Mouse (Mus musculus): ENCODE measurements around the gene Vopp1. TPM values are rescaled to one million over a fixed set of nuclear protein-coding genes. Genes with fewer than 3 reads are reported as not detected.
A peak's percentile ranks its signal among the peaks of the same experiment; 100 is the strongest.

The Vopp1 gene
- polyA plus RNA-seq, 1 experiment from 2014 or later, result 23.5 TPM

DNA sequence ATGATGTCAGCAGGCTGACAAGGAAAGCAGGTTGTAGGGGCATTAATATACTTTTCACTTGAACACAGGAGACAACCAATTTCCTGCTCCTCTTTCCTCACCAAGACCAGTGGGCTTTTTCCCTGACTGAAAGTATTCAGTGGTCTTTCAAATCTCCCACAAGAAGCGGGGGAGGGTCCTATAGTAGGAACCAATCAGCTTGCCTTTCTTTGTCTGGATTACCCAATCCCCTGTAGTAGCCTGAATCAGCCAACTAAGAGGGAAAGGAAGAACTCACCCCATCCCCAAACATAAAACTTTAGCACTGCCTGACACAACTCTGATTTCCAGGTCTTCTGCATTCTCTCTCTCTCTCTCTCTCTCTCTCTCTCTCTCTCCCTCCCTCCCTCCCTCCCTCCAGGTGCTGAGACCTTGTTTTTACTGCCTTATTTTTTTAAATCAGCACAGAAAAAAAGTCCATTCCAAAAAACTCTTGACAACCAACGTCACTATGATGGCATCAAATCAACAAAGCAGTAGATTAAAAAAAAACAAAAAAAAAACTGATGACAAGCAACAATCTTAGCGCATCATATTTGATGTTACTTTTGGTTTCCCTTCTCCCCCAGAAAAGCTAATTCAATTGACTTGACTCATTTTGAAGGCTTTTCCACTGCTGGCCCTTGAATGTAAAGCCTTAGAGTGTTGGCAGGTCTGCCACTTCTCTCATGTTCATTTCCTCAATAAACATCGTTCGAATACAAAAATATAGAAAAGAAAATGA is 2.1 kb downstream of the Vopp1 start:
- H3K4me1 ChIP-seq (ENCODE audit: control insufficient read depth, insufficient read depth, low read length), result no peaks in the 10 kb centered on the region
- WGBS, result 54% methylated on average over 5 of the region's 5 CpGs
- H3K27ac ChIP-seq (ENCODE audit: low read depth, low read length), result no peak overlapping the region
- H3K9me3 ChIP-seq (ENCODE audit: control insufficient read depth, low read length), result no peaks in the 10 kb centered on the region
- H3K4me3 ChIP-seq (ENCODE audit: low read length), result peak overlapping the region; percentile 13; the same call in 1 of the 2 replicates
- H3K4me2 ChIP-seq (replicated peaks; ENCODE audit: low read depth, low read length), result peak overlapping the region; percentile 62
- no peaks in the 10 kb centered on the region for H3K27me3 ChIP-seq (ENCODE audit: control insufficient read depth, insufficient read depth, low read length)
- H3K9ac ChIP-seq (ENCODE audit: low read depth, low read length), result no peak overlapping the region
- no peaks in the 10 kb centered on the region for H3K36me3 ChIP-seq (ENCODE audit: control insufficient read depth, insufficient read depth, low read length)
- peak; percentile 74 for ATAC-seq (ENCODE audit: low FRiP score, low TSS enrichment)

DNA sequence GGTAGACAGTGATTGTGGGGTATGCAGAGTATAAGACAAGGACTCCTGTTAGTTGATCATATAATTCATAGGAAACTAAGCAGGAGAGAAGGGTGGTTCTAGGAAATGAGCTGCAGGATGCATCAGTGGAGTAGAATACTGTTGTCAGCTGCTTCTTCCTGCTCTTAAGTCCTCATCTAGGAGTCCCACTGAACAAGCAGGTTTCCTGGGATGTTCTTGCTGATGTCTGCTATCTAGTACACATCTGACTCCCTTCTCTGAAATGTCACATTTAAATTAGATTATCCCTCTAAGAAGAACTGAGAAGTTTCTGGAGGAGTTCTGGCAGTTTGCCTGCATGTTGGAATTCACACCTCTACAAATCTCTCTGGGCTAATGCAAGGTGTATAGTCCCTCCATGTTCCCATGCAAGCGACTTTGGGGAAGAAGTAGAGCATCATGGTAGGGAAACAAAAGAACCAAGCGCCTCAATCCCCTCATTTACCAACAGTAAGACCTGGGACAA is 10.5 kb downstream of the Vopp1 start:
- no peak for ATAC-seq (ENCODE audit: low FRiP score, low TSS enrichment)
- H3K36me3 ChIP-seq (ENCODE audit: control insufficient read depth, insufficient read depth, low read length), result no peaks in the 10 kb centered on the region
- no peak overlapping the region for H3K4me3 ChIP-seq (ENCODE audit: low read length)
- H3K4me2 ChIP-seq (replicated peaks; ENCODE audit: low read depth, low read length), result no peak overlapping the region
- H3K9ac ChIP-seq (ENCODE audit: low read depth, low read length), result no peak overlapping the region
- H3K27ac ChIP-seq (ENCODE audit: low read depth, low read length), result no peak overlapping the region
- H3K4me1 ChIP-seq (ENCODE audit: control insufficient read depth, insufficient read depth, low read length), result no peaks in the 10 kb centered on the region
- 85% methylated on average over 2 of the region's 2 CpGs for WGBS
- no peaks in the 10 kb centered on the region for H3K27me3 ChIP-seq (ENCODE audit: control insufficient read depth, insufficient read depth, low read length)
- no peaks in the 10 kb centered on the region for H3K9me3 ChIP-seq (ENCODE audit: control insufficient read depth, low read length)

DNA sequence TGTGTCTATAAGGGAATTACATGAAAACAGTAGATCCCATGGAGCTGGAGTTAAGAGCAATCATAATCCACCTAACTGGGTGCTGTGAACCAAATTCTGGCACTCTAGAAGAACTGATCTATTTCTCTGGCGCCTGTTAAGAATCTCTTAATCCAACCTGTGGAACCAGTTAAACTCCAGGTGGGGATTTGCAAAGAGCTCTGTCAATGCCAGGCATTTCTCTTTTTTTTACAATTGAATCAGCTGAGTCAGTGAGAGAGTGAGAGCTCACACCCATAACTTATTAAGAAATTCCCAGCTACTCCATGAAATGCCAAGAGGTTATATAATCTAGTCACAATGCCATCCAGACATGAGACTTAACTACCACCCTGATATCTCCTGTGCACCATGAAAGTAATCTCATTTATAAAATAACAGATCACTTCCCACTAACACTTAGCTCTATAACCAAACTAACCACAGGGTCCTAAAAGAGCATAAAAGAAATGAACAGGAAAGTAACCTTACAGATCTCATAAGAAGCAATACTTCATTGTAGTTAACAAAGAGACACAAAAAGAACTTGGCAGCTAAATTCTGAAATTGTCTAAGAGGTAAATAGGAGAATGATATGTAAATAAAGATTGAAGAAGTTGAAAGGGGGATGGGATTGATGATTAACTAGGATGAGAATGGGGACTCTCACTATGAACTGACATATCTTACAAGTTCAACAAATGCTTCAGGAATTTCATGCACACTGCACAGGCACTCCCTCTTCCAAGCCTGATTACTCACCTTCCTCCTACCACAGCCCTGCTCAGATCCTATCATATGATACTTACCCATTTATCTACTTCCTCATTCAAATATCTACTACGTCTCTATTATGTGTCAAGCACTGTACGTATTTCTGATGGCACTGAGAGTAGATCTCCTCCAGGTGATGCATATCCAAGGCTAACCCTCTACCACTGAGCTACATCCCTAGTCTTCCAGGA is 12.9 kb downstream of the Vopp1 start:
- peak; percentile 43; the same call in 1 of the 2 replicates for ATAC-seq (ENCODE audit: low FRiP score, low TSS enrichment)
- Histone ChIP-seq H3K4me1 (ENCODE audit: control insufficient read depth, insufficient read depth, low read length) (no peaks in the 10 kb centered on the region), H3K36me3 (ENCODE audit: control insufficient read depth, insufficient read depth, low read length) (0 out of 2 replicates have a peak, but pooled peaks cover 3% of the 10 kb centered on the region), H3K27ac (ENCODE audit: low read depth, low read length) (no peak overlapping the region), H3K9me3 (ENCODE audit: control insufficient read depth, low read length) (no peaks in the 10 kb centered on the region), H3K4me3 (ENCODE audit: low read length) (no peak overlapping the region), H3K9ac (ENCODE audit: low read depth, low read length) (no peak overlapping the region), H3K4me2 (replicated peaks; ENCODE audit: low read depth, low read length) (no peak overlapping the region), H3K27me3 (ENCODE audit: control insufficient read depth, insufficient read depth, low read length) (no peaks in the 10 kb centered on the region)
- WGBS, result 74% methylated on average over 3 of the region's 3 CpGs

DNA sequence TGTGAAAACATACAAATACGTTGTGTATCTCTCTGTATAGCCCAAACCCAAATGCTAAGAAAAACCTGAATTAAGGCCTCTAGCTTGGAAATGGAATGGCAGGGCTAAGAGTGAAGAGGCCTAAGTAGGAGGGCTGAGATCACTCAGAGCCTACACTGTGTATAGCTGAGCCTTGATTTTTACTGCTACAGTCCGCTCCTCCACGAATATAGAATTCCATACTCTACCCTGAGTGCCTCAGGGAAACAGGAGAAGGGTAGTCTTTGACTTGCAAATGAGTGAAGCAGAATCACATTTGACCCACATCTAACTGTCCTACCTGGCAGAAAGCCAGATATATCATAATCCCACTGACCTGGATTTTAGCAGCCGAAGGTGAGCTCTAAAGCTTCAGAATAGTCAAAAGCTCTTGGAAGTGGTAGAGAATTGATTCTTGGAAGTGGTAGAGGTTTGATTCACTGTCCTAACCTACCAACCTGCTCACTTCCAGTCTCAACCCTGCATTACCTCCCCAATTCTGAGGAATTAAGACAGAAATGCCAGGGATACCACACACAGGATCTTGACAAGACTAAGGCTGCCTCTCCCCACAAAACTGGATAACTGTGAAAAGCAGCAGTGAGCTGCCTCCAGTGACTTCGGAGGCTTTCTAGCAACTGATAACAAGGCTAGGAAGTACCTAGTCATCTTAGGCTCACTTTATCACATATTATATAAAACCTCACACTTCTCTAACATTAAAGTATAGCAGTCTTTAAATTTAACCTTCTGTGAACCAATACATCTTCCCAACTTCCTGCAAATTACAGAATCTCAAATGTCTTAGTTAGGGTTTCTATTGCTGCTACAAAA is 19.5 kb downstream of the Vopp1 start:
- Histone ChIP-seq H3K4me3 (ENCODE audit: low read length) (no peak overlapping the region), H3K27me3 (ENCODE audit: control insufficient read depth, insufficient read depth, low read length) (no peaks in the 10 kb centered on the region), H3K4me1 (ENCODE audit: control insufficient read depth, insufficient read depth, low read length) (no peaks in the 10 kb centered on the region), H3K27ac (ENCODE audit: low read depth, low read length) (no peak overlapping the region), H3K36me3 (ENCODE audit: control insufficient read depth, insufficient read depth, low read length) (0 out of 2 replicates have a peak, but pooled peaks cover 3% of the 10 kb centered on the region), H3K9ac (ENCODE audit: low read depth, low read length) (no peak overlapping the region), H3K4me2 (replicated peaks; ENCODE audit: low read depth, low read length) (no peak overlapping the region), H3K9me3 (ENCODE audit: control insufficient read depth, low read length) (no peaks in the 10 kb centered on the region)
- peak; percentile 32; the same call in 1 of the 2 replicates for ATAC-seq (ENCODE audit: low FRiP score, low TSS enrichment)
- WGBS, result 75% methylated on average over 5 of the region's 5 CpGs

GRCm38 (mm10) chr6:57803130-57803529 is 21.8 kb downstream of the Vopp1 start:
- H3K9ac ChIP-seq (ENCODE audit: low read depth, low read length), result no peak overlapping the region
- no peak overlapping the region for H3K27ac ChIP-seq (ENCODE audit: low read depth, low read length)
- WGBS, result 84% methylated on average over 2 of the region's 2 CpGs
- no peaks in the 10 kb centered on the region for H3K27me3 ChIP-seq (ENCODE audit: control insufficient read depth, insufficient read depth, low read length)
- H3K4me1 ChIP-seq (ENCODE audit: control insufficient read depth, insufficient read depth, low read length), result no peaks in the 10 kb centered on the region
- no peak overlapping the region for H3K4me3 ChIP-seq (ENCODE audit: low read length)
- H3K36me3 ChIP-seq (ENCODE audit: control insufficient read depth, insufficient read depth, low read length), result no peaks in the 10 kb centered on the region
- no peaks in the 10 kb centered on the region for H3K9me3 ChIP-seq (ENCODE audit: control insufficient read depth, low read length)
- H3K4me2 ChIP-seq (replicated peaks; ENCODE audit: low read depth, low read length), result no peak overlapping the region
- ATAC-seq (ENCODE audit: low FRiP score, low TSS enrichment), result no peak

DNA sequence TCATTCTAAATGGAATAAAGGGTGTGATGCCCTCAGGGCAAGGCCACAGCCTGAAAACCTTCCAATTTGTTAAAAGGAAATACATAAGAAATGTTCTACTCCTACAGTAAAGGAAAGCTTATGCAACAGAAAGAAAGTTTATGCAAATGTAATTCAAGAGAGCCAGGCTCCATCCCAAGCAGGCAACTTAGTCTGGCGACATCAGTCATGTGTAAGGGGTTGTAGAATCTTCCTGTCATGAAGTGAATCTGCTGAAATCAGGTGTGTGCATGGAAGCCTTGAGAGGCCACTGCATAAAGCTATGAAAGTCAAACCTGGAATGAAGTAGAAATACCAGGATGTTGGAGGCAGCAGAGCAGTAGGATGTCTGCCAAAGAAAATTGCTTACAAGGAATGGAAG is 26.0 kb downstream of the Vopp1 start:
- Histone ChIP-seq H3K36me3 (ENCODE audit: control insufficient read depth, insufficient read depth, low read length) (no peaks in the 10 kb centered on the region), H3K4me1 (ENCODE audit: control insufficient read depth, insufficient read depth, low read length) (no peaks in the 10 kb centered on the region), H3K4me3 (ENCODE audit: low read length) (no peak overlapping the region), H3K9me3 (ENCODE audit: control insufficient read depth, low read length) (no peaks in the 10 kb centered on the region), H3K9ac (ENCODE audit: low read depth, low read length) (no peak overlapping the region), H3K4me2 (replicated peaks; ENCODE audit: low read depth, low read length) (no peak overlapping the region), H3K27me3 (ENCODE audit: control insufficient read depth, insufficient read depth, low read length) (no peaks in the 10 kb centered on the region), H3K27ac (ENCODE audit: low read depth, low read length) (no peak overlapping the region)
- ATAC-seq (ENCODE audit: low FRiP score, low TSS enrichment), result no peak
- 83% methylated on average over 1 of the region's 1 CpGs for WGBS

DNA sequence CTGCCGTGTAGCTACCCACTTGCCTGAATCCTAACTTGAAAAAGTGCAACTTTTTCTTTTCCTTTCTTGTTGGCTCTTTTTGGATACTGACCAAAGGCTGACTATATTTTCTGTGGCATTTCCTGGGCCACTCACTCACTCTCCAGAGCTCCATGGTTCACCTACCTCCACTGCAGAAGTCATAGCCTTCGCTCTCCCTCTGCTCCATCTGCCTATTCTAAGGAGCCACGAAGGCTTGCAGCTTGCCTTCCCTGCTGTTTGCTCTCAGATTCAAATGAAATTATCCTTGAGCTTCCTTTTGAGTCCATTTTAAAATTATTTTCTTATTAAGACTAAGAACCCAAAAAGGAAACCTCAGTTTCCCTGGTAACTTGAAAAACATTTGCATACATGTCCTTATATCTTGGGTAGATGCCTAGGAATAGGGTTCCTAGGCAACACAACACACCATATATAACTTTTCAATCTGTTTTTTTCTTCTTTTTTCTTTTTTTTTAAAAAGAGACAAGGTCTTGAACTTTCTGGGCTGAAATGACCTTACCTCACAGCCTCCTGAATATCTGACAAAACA is 28.0 kb downstream of the Vopp1 start:
- WGBS, result 94% methylated on average over 3 of the region's 3 CpGs
- no peak for ATAC-seq (ENCODE audit: low FRiP score, low TSS enrichment)
- no peaks in the 10 kb centered on the region for H3K4me1 ChIP-seq (ENCODE audit: control insufficient read depth, insufficient read depth, low read length)
- no peak overlapping the region for H3K9ac ChIP-seq (ENCODE audit: low read depth, low read length)
- no peak overlapping the region for H3K4me3 ChIP-seq (ENCODE audit: low read length)
- H3K9me3 ChIP-seq (ENCODE audit: control insufficient read depth, low read length), result no peaks in the 10 kb centered on the region
- H3K36me3 ChIP-seq (ENCODE audit: control insufficient read depth, insufficient read depth, low read length), result no peaks in the 10 kb centered on the region
- no peak overlapping the region for H3K4me2 ChIP-seq (replicated peaks; ENCODE audit: low read depth, low read length)
- no peak overlapping the region for H3K27ac ChIP-seq (ENCODE audit: low read depth, low read length)
- no peaks in the 10 kb centered on the region for H3K27me3 ChIP-seq (ENCODE audit: control insufficient read depth, insufficient read depth, low read length)

- ATAC-seq (ENCODE audit: low FRiP score, low TSS enrichment), result no peak
- Histone ChIP-seq H3K36me3 (ENCODE audit: control insufficient read depth, insufficient read depth, low read length) (no peaks in the 10 kb centered on the region), H3K4me2 (replicated peaks; ENCODE audit: low read depth, low read length) (no peak overlapping the region), H3K27ac (ENCODE audit: low read depth, low read length) (no peak overlapping the region), H3K4me1 (ENCODE audit: control insufficient read depth, insufficient read depth, low read length) (no peaks in the 10 kb centered on the region), H3K27me3 (ENCODE audit: control insufficient read depth, insufficient read depth, low read length) (no peaks in the 10 kb centered on the region), H3K4me3 (ENCODE audit: low read length) (no peak overlapping the region), H3K9ac (ENCODE audit: low read depth, low read length) (no peak overlapping the region), H3K9me3 (ENCODE audit: control insufficient read depth, low read length) (no peaks in the 10 kb centered on the region)
- WGBS, result 70% methylated on average over 3 of the region's 3 CpGs
Measured at GRCm38 (mm10) chr6:57795835-57796234, 29.1 kb downstream of the Vopp1 start.

Measured in kidney, embryonic 14.5 days (tissue).